Mouse (Mus musculus): ENCODE results near the gene Pole3. TPM values are rescaled to one million over a fixed set of nuclear protein-coding genes. Genes with fewer than 3 reads are reported as not detected.
A peak's percentile ranks its signal among the peaks of the same experiment; 100 is the strongest.

Gene Pole3
- polyA plus RNA-seq, 1 experiment from 2014 or later, result 89.5 TPM

DNA sequence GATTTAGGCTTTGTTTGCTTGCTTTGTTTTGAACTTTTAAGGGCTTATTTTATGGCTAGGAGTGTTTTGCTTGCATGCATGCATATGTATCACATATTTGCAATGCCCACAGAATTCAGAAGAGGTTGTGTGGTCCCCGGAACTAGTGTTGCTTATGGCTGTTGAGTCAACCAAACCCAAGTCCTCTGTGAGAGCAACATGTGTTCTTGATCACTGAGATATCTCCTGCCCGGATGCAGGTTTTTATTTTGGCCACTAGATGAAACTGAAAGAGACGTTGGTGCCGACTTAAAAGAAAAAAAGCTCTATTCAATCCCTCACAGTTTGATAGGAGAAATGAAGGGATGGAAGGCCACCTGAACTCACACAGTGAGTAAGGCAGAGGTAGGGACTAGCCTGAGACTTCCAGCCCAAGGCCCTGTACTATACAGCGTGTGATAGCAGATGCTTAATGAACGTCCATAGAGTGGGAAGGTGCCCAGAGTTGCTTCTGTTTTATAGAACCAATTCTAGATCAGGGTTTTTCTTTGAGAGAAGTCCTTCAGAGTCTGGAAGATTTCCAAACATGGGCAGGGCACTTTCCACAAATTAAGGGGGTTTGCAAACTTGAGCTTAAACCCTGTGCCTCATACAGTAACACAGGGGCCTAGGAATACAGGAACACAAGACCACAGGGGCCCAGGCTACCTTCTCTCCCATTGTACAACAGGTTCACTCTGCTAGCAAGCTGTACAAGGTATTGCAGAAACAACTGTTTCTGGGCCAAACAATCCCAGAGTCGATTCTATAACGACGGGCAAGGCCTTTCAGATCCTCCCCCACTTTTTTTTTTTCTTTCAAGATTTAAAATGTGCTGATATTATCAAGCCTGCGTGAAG lies 7.1 kb downstream of the Pole3 start:
- no peak for ATAC-seq (ENCODE audit: borderline replicate concordance, extremely low read depth, low FRiP score, low TSS enrichment)

GRCm38 (mm10) chr4:62517046-62517445 lies 7.8 kb downstream of the Pole3 start:
- WGBS, result 71% methylated on average over 8 of the region's 8 CpGs
- Histone ChIP-seq H3K4me1 (peaks cover 52% of the 10 kb centered on the region), H3K27me3 (no peaks in the 10 kb centered on the region), H3K4me2 (peak overlapping the region; percentile 75; the same call in 1 of the 2 replicates), H3K9ac (no peak overlapping the region), H3K36me3 (peaks cover 18% of the 10 kb centered on the region), H3K4me3 (no peak overlapping the region), H3K9me3 (no peaks in the 10 kb centered on the region), H3K27ac (peak overlapping the region; percentile 89)
- no peak for ATAC-seq (ENCODE audit: borderline replicate concordance, extremely low read depth, low FRiP score, low TSS enrichment)

More for the DNA sequence above, 7.1 kb downstream of the Pole3 start:
- Histone ChIP-seq H3K4me1 (peaks cover 52% of the 10 kb centered on the region), H3K4me3 (peak overlapping the region; percentile 75), H3K27ac (peak overlapping the region; percentile 89), H3K9ac (0 out of 2 replicates have a peak overlapping the region, but pooled peaks have one; percentile 66), H3K4me2 (peak overlapping the region; percentile 75), H3K36me3 (peaks cover 17% of the 10 kb centered on the region), H3K9me3 (no peaks in the 10 kb centered on the region), H3K27me3 (no peaks in the 10 kb centered on the region)
- 67% methylated on average over 10 of the region's 10 CpGs for WGBS

DNA sequence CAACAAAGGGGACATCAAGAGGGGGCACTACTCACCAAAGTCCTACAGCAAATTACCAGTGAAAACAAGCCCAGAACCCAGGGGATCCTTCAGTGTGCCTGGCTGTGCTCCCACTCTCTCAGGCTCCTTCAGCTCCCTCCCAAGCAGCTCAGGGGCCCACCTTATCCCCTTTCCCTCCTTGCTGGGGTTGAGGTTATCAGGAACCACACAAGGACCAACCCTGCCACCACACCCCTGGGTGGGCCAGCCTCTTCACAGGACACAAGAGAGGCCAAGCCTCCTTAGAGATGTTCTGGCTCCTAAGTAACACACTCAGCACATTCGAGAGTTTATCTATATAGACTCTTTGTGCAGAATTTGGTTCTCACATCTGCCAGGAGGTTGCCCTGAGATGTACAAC lies 8.3 kb downstream of the Pole3 start:
- Histone ChIP-seq H3K27ac (peak overlapping the region; percentile 89), H3K4me2 (peak overlapping the region; percentile 35), H3K27me3 (no peaks in the 10 kb centered on the region), H3K4me1 (peaks cover 52% of the 10 kb centered on the region), H3K9ac (no peak overlapping the region), H3K36me3 (peaks cover 21% of the 10 kb centered on the region), H3K9me3 (no peaks in the 10 kb centered on the region), H3K4me3 (no peak overlapping the region)
- 52% methylated on average over 1 of the region's 1 CpGs for WGBS
- ATAC-seq (ENCODE audit: borderline replicate concordance, extremely low read depth, low FRiP score, low TSS enrichment), result peak; percentile 21; the same call in 1 of the 2 replicates

DNA sequence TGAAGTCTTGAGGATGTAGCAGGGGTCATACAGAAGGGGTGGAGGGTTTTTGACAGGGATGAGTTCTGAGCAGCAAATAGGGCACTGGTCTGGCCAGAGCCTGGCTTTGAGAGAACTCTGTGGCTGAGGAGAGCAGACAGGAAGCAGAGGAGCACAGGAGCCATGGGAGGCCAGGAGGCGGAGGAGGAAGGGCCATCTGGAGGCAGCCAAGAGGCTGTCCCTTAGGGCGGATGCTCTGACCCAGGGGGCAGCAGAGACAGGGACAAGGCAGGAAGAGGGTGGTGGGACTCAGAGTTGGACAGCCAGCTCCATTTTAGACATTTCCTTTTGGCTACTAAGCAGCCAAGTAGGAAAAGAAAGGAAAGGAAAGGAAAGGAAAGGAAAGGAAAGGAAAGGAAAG lies 8.8 kb downstream of the Pole3 start:
- H3K27ac ChIP-seq, result peak overlapping the region; percentile 89
- no peak overlapping the region for H3K4me3 ChIP-seq
- H3K27me3 ChIP-seq, result no peaks in the 10 kb centered on the region
- ATAC-seq (ENCODE audit: borderline replicate concordance, extremely low read depth, low FRiP score, low TSS enrichment), result no peak
- WGBS, result 33% methylated on average over 2 of the region's 2 CpGs
- peak overlapping the region; percentile 35 for H3K4me2 ChIP-seq
- no peak overlapping the region; the same call in 1 of the 2 replicates for H3K9ac ChIP-seq
- H3K4me1 ChIP-seq, result peaks cover 52% of the 10 kb centered on the region
- peaks cover 24% of the 10 kb centered on the region for H3K36me3 ChIP-seq
- no peaks in the 10 kb centered on the region for H3K9me3 ChIP-seq

DNA sequence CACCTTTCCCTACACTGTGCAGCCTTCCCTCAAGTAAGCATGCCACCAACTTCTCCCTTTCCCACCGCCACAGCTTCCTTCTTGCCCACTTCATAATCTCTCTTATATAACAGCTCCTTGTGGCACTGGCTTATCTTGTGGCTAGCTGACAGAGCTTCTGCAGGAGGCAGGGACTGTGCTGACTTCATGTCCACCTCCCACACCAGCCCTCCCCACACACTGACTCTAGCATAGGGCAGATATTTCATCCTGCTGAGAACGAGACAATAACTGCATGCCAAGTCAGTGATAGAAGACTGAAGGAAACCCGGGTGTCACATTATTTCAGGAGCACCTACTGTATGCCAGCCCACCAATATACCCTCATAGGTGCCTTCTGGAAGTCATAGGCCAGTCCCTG lies 9.4 kb downstream of the Pole3 start:
- peak overlapping the region; percentile 89 for H3K27ac ChIP-seq
- peaks cover 30% of the 10 kb centered on the region for H3K36me3 ChIP-seq
- H3K4me2 ChIP-seq, result peak overlapping the region; percentile 35; the same call in 1 of the 2 replicates
- no peak overlapping the region for H3K9ac ChIP-seq
- H3K9me3 ChIP-seq, result no peaks in the 10 kb centered on the region
- H3K4me1 ChIP-seq, result peaks cover 52% of the 10 kb centered on the region
- ATAC-seq (ENCODE audit: borderline replicate concordance, extremely low read depth, low FRiP score, low TSS enrichment), result no peak
- no peak overlapping the region for H3K4me3 ChIP-seq
- 57% methylated on average over 3 of the region's 3 CpGs for WGBS
- no peaks in the 10 kb centered on the region for H3K27me3 ChIP-seq

- peak overlapping the region; percentile 35; the same call in 1 of the 2 replicates for H3K4me2 ChIP-seq
- 61% methylated on average over 7 of the region's 7 CpGs for WGBS
- H3K9ac ChIP-seq, result no peak overlapping the region
- H3K9me3 ChIP-seq, result no peaks in the 10 kb centered on the region
- no peaks in the 10 kb centered on the region for H3K27me3 ChIP-seq
- peaks cover 35% of the 10 kb centered on the region for H3K36me3 ChIP-seq
- H3K27ac ChIP-seq, result peak overlapping the region; percentile 89
- H3K4me3 ChIP-seq, result no peak overlapping the region
- no peak for ATAC-seq (ENCODE audit: borderline replicate concordance, extremely low read depth, low FRiP score, low TSS enrichment)
- H3K4me1 ChIP-seq, result peaks cover 52% of the 10 kb centered on the region
Observed at GRCm38 (mm10) chr4:62514995-62515394, 9.9 kb downstream of the Pole3 start.

- Histone ChIP-seq H3K27ac (no peak overlapping the region), H3K4me3 (no peak overlapping the region), H3K9me3 (no peaks in the 10 kb centered on the region), H3K4me2 (no peak overlapping the region), H3K27me3 (no peaks in the 10 kb centered on the region), H3K36me3 (peaks cover 44% of the 10 kb centered on the region), H3K9ac (no peak overlapping the region), H3K4me1 (peaks cover 49% of the 10 kb centered on the region)
- WGBS, result 57% methylated on average over 11 of the region's 11 CpGs
- ATAC-seq (ENCODE audit: borderline replicate concordance, extremely low read depth, low FRiP score, low TSS enrichment), result no peak
Observed at GRCm38 (mm10) chr4:62513998-62514506, 10.8 kb downstream of the Pole3 start.

GRCm38 (mm10) chr4:62509946-62510345 lies 14.9 kb downstream of the Pole3 start:
- Histone ChIP-seq H3K9ac (no peak overlapping the region), H3K36me3 (peaks cover 64% of the 10 kb centered on the region)
- WGBS, result 80% methylated on average over 11 of the region's 11 CpGs

DNA sequence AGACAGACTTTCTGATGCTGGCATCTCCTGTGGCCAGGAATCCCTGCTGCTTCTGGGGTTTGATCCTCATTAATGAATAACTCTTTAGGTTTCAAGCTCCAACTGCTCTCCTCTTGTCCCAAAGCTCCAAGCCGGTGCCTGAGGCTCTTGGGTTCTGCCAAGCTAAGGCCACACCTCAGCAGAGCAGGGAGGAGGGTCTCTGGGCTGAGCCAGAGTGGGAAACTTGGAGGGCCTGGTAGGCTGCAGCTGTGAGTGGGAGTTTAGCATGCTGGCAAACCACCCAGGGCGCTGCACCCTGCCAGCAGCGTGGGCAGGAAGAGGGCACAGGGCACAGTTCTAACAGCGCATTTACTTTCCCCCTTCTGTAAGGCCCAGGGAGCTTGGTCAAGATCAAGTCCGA lies 16.0 kb downstream of the Pole3 start:
- ATAC-seq (ENCODE audit: borderline replicate concordance, extremely low read depth, low FRiP score, low TSS enrichment), result no peak
- H3K36me3 ChIP-seq, result peaks cover 64% of the 10 kb centered on the region
- H3K4me2 ChIP-seq, result no peak overlapping the region
- 0 out of 2 replicates have a peak, but pooled peaks cover under 1% of the 10 kb centered on the region for H3K4me1 ChIP-seq
- H3K9me3 ChIP-seq, result no peaks in the 10 kb centered on the region
- WGBS, result 89% methylated on average over 5 of the region's 5 CpGs
- H3K9ac ChIP-seq, result no peak overlapping the region
- H3K27ac ChIP-seq, result no peak overlapping the region
- H3K4me3 ChIP-seq, result no peak overlapping the region
- no peaks in the 10 kb centered on the region for H3K27me3 ChIP-seq

More at GRCm38 (mm10) chr4:62509946-62510345, 14.9 kb downstream of the Pole3 start:
- Histone ChIP-seq H3K9me3 (no peaks in the 10 kb centered on the region), H3K27me3 (no peaks in the 10 kb centered on the region), H3K4me2 (no peak overlapping the region), H3K27ac (no peak overlapping the region), H3K4me3 (no peak overlapping the region), H3K4me1 (peaks cover 8% of the 10 kb centered on the region)
- no peak for ATAC-seq (ENCODE audit: borderline replicate concordance, extremely low read depth, low FRiP score, low TSS enrichment)

DNA sequence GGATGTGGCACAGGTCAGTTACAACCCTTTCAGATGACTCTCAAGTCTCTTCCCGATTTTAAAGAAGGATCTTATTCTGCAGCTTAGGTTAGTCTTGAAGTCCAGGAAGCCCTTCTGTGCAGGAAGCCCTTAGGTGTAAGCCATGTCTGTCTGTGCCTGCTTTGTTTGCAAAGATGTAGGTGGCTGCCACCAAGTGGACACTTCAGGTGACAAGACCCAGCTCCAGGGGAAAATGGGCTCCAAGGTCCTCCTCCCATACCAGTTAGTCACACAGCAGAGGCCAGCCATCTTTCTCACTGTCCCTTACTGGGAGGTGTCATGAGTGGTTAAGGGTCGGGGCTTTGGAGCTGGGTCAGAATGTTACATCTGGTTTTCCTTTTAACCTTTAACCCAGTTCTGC lies 18.1 kb downstream of the Pole3 start:
- Histone ChIP-seq H3K4me3 (no peak overlapping the region), H3K9ac (no peak overlapping the region), H3K36me3 (peaks cover 48% of the 10 kb centered on the region), H3K27me3 (no peaks in the 10 kb centered on the region), H3K4me1 (peaks cover 10% of the 10 kb centered on the region; the same call in 1 of the 2 replicates), H3K4me2 (no peak overlapping the region), H3K9me3 (no peaks in the 10 kb centered on the region), H3K27ac (no peak overlapping the region)
- WGBS, result 59% methylated on average over 2 of the region's 2 CpGs
- no peak for ATAC-seq (ENCODE audit: borderline replicate concordance, extremely low read depth, low FRiP score, low TSS enrichment)

DNA sequence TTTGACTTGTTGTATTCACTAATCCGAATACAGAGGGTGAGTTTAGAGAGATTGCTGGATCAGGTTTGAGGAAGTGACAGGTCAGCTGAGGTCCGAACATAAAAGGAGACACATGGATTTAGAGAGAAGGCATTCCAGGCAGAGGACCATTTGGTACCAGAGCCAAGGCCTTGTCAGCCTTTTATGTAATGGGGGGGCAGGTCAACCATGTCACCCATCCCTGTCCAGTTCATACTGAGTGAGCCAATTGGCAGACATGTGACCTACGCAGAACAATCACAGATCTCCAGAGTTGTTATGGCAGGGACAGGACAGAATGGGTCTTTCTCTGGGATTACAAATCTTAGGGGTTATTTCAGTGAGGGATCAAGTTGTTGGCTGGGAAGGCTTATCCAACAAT lies 18.9 kb downstream of the Pole3 start:
- Histone ChIP-seq H3K4me1 (peaks cover 15% of the 10 kb centered on the region; the same call in 1 of the 2 replicates), H3K27me3 (no peaks in the 10 kb centered on the region), H3K9me3 (no peaks in the 10 kb centered on the region), H3K9ac (no peak overlapping the region), H3K4me3 (no peak overlapping the region), H3K36me3 (peaks cover 39% of the 10 kb centered on the region), H3K4me2 (no peak overlapping the region), H3K27ac (no peak overlapping the region)
- ATAC-seq (ENCODE audit: borderline replicate concordance, extremely low read depth, low FRiP score, low TSS enrichment), result no peak
- WGBS, result 83% methylated on average over 3 of the region's 3 CpGs
